Mouse (Mus musculus) erythroblast, embryonic 14.5 days (primary cell): Measurements from ENCODE around the gene Hist1h2bh. TPM values are rescaled to one million over a fixed set of nuclear protein-coding genes. Genes with fewer than 3 reads are reported as not detected.

ENCODE experiments used
- H3K27me3 ChIP-seq: 2 replicates; pipeline ENCODE4 v1.6.1; 2012; ENCODE audit warnings: inconsistent platforms; ENCODE audit not compliant: control insufficient read depth
- H3K36me3 ChIP-seq: 2 replicates; pipeline ENCODE4 v1.6.1; 2012; ENCODE audit warnings: mild to moderate bottlenecking, inconsistent platforms; ENCODE audit not compliant: control insufficient read depth
- H3K4me1 ChIP-seq: 2 replicates; pipeline ENCODE4 v1.6.1; 2012; ENCODE audit warnings: inconsistent platforms; ENCODE audit not compliant: control insufficient read depth
- H3K4me3 ChIP-seq: replicated peaks from 2 replicates; pipeline ENCODE3; 2012; ENCODE audit warnings: moderate library complexity, mild to moderate bottlenecking, inconsistent platforms
- H3K9me3 ChIP-seq: 2 replicates; pipeline ENCODE4 v1.6.1; 2012; ENCODE audit warnings: low read length, inconsistent platforms, mixed read lengths; ENCODE audit not compliant: control insufficient read depth
- GATA1 ChIP-seq: IDR thresholded peaks from 2 replicates; pipeline ENCODE4 v1.6.1; 2012; ENCODE audit warnings: low read length, inconsistent platforms, mixed read lengths
- TAL1 ChIP-seq: IDR thresholded peaks from 3 replicates; pipeline ENCODE4 v1.6.1; 2012; ENCODE audit warnings: low read length, inconsistent platforms, mixed read lengths
- polyA plus RNA-seq: library from polyadenylated mRNA; stranded (reverse); fragments of >175 nt; gene quantifications from 2 replicates; pipeline ENCODE4 v1.2.3, GENCODE M21; 2012

Gene Hist1h2bh
- polyA plus RNA-seq, 1 experiment, result 3.0 TPM

- H3K27me3 ChIP-seq, result no peaks in the 10 kb centered on the region
- no peaks in the 10 kb centered on the region for H3K36me3 ChIP-seq
- peak overlapping the region; percentile 71 for H3K4me3 ChIP-seq
- H3K4me1 ChIP-seq, result peaks cover 42% of the 10 kb centered on the region
- TF ChIP-seq GATA1, result no peak
- TF ChIP-seq TAL1, result no peak
- no peaks in the 10 kb centered on the region for H3K9me3 ChIP-seq
Measured at GRCm38 (mm10) chr13:23518295-23518603, 24.9 kb downstream of the Hist1h2bh start.

GRCm38 (mm10) chr13:23517603-23518294, 25.4 kb downstream of the Hist1h2bh start:
- H3K36me3 ChIP-seq, result no peaks in the 10 kb centered on the region
- peak overlapping the region; percentile 71 for H3K4me3 ChIP-seq
- no peaks in the 10 kb centered on the region for H3K9me3 ChIP-seq
- TF ChIP-seq TAL1, result no peak
- no peak for TF ChIP-seq GATA1
- peaks cover 42% of the 10 kb centered on the region for H3K4me1 ChIP-seq
- H3K27me3 ChIP-seq, result no peaks in the 10 kb centered on the region

GRCm38 (mm10) chr13:23516822-23517602, 26.2 kb downstream of the Hist1h2bh start:
- H3K4me3 ChIP-seq, result peak overlapping the region; percentile 71
- H3K36me3 ChIP-seq, result no peaks in the 10 kb centered on the region
- no peak for TF ChIP-seq GATA1
- TF ChIP-seq TAL1, result no peak
- peaks cover 43% of the 10 kb centered on the region for H3K4me1 ChIP-seq
- no peaks in the 10 kb centered on the region for H3K27me3 ChIP-seq
- H3K9me3 ChIP-seq, result no peaks in the 10 kb centered on the region

DNA sequence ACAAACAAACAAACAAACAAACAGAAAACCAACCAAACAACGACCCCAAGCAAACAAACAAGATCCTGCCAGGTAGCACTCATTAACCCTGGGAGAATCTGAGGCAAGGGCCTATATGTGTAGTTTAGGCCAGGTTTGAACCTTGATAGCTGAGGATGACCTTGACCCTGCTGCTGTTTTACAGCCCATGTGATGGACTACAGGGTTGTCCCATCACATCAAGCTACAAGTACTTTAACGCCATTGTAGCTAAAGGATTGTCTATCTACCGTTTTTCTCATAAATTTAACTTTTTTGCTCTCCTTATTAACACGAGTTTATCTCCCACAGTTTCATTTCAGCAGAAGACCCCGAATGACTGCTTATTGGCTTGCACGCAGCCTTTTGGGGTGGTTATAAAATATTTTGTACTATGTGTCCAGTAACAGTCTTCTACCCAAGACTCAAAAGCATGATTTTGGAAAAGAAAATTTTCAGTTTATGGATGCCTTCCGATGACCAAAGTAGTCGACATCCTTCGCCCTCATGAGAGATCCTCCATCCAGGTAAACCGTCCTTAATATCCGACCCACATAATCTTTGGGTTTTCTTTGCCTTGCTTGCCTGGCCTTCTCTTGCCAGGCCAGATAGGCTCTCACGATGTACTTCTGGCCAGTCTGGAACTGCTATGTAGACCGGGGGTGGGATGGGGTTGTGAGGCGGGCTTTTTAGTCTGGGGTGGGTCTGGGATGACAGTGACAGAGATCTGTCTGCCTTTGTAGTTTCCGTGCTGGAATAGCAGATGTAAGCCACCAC, 27.2 kb downstream of the Hist1h2bh start:
- no peak for TF ChIP-seq GATA1
- Histone ChIP-seq H3K36me3 (no peaks in the 10 kb centered on the region), H3K4me1 (peaks cover 44% of the 10 kb centered on the region), H3K27me3 (no peaks in the 10 kb centered on the region), H3K4me3 (peak overlapping the region; percentile 71), H3K9me3 (no peaks in the 10 kb centered on the region)

- Histone ChIP-seq H3K36me3 (no peaks in the 10 kb centered on the region), H3K27me3 (no peaks in the 10 kb centered on the region), H3K9me3 (no peaks in the 10 kb centered on the region), H3K4me1 (peaks cover 37% of the 10 kb centered on the region), H3K4me3 (no peak overlapping the region)
- TF ChIP-seq GATA1 (no peak), TAL1 (no peak)
Measured at GRCm38 (mm10) chr13:23515281-23515680, 27.9 kb downstream of the Hist1h2bh start.

DNA sequence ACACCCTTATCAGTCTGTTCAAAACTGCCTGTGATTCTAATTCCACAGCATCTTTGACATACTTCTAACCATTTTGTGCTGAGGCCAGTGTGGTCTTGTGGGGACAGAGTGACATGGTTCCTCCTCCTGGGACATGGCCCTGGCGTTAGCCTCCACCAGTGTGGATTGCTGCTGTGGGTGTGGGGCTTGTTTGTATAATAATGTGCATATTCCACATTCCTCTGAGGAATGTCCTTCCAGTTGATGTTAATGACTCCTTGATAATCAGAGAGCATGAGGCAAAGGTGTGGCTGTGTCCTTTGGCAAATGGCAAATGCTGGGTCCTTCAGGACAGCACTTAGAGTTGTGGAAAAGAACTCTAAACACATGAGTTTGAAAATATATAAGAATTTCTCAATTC, 29.7 kb downstream of the Hist1h2bh start:
- Histone ChIP-seq H3K4me1 (peaks cover 23% of the 10 kb centered on the region), H3K27me3 (no peaks in the 10 kb centered on the region), H3K9me3 (no peaks in the 10 kb centered on the region), H3K36me3 (no peaks in the 10 kb centered on the region), H3K4me3 (no peak overlapping the region)
- TF ChIP-seq GATA1, result no peak
- TF ChIP-seq TAL1, result no peak

DNA sequence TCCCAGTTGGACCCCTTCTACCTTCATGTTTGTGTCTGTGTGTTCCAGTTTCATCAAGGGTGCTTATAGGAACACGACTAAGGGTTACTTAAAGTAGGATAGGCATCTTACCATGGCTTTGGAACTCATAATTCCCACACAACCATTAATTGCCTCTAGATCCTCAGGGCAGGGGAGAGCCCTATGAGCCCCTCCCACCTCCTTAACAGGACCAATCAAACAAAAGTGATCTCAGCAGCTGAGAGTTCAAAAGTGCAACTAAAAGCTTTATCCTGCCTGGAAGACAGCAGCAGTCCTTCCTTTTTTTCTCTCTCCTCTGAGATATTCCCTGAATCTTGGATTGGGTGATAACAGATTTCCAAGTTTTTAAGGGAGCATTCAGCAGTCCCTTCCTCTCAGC, 33.1 kb downstream of the Hist1h2bh start:
- Histone ChIP-seq H3K27me3 (no peaks in the 10 kb centered on the region), H3K36me3 (no peaks in the 10 kb centered on the region), H3K4me3 (no peak overlapping the region), H3K9me3 (no peaks in the 10 kb centered on the region), H3K4me1 (peaks cover 36% of the 10 kb centered on the region)
- TF ChIP-seq TAL1 (no peak), GATA1 (no peak)

DNA sequence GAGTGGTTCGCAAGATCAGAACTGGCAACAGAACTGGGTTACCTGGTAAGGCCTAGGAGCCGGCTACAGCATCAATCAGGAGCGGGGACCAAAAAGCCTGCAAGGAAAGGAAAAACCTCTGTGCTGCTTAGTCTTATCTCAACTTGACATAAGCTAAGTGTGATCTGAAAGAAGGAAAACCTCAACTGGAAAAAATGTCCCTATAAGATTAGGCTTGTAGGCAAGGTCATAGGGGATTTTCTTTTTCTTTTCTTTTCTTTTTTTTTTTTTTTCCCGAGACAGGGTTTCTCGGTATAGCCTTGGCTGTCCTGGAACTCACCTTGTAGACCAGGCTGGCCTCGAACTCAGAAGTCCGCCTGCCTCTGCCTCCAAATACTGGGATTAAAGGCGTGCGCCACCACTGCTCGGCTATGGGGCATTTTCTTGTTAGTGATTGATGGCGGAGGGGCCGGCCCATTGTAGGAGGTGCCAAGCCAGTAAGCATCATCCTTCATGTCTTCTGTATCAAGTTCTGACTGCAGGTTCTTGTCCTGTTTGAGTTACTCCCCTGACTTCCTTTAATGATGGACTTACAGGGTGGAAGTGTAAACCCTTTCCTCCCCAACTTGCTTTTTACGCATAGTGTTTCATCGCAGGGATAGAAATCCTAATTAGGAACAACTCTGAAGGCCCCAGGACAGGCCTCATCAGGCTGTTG, 36.2 kb downstream of the Hist1h2bh start:
- Histone ChIP-seq H3K4me1 (peaks cover 55% of the 10 kb centered on the region), H3K4me3 (peak overlapping the region; percentile 66), H3K36me3 (no peaks in the 10 kb centered on the region), H3K9me3 (no peaks in the 10 kb centered on the region), H3K27me3 (no peaks in the 10 kb centered on the region)
- TF ChIP-seq TAL1, result no peak
- no peak for TF ChIP-seq GATA1

GRCm38 (mm10) chr13:23506351-23506750, 36.8 kb downstream of the Hist1h2bh start:
- peak overlapping the region; percentile 66 for H3K4me3 ChIP-seq
- TF ChIP-seq GATA1 (no peak), TAL1 (no peak)

More at GRCm38 (mm10) chr13:23506351-23506750, 36.8 kb downstream of the Hist1h2bh start:
- Histone ChIP-seq H3K36me3 (no peaks in the 10 kb centered on the region), H3K9me3 (no peaks in the 10 kb centered on the region), H3K4me1 (peaks cover 55% of the 10 kb centered on the region), H3K27me3 (no peaks in the 10 kb centered on the region)
